Mouse (Mus musculus): ENCODE measurements around the gene Dhdh.

Dhdh gene

DNA sequence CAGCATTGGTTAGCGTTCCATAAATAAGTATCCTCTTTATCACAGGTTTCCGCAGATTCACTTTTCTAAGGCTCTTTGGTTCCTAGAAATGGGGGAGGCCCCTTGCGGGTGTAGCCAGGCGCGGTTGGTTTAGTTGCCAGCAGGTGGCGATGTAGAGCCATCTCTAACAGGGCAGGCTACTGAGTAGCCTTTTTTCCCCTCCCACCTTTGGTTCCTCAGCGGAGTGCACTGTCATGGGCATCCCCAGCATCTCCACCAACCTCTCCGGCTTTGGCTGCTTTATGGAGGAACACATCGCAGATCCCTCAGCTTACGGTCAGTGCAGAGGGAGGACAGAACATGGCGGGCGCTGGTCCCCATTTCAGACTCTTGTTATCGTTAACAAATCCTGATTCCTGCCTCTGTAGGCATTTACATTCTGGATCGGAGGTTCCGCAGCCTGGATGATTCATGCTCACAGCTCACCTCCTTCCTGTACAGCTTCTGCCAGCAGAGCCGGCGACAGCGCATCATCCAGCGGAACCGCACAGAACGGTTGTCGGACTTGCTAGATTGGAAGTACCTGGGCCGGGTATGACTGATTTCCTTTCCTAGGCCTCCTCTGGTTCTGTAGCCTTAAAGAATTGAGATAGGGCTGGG lies 37.1 kb downstream of the Dhdh start:
- DNase-seq (ENCODE audit: low spot score): peak; percentile 86

DNA sequence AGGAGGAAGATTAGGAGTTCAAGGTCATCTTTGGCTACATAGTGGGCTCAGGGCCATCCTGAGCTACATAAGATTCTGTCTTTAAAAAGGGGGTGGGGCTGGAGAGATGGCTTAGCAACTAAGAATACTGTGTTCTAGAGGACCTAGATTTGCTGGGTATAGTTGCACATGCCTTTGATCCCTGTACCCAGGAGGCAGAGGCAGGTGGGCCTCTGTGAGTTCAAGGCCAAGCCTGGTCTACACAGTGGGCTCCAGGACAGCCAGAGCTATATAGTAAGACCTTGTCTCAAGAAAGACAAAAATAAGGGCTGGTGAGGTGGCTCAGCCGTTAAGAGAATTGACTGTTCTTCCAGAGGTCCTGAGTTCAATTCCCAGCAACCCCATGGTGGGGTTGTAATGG lies 38.6 kb downstream of the Dhdh start:
- DNase-seq (ENCODE audit: low spot score): no peak

DNA sequence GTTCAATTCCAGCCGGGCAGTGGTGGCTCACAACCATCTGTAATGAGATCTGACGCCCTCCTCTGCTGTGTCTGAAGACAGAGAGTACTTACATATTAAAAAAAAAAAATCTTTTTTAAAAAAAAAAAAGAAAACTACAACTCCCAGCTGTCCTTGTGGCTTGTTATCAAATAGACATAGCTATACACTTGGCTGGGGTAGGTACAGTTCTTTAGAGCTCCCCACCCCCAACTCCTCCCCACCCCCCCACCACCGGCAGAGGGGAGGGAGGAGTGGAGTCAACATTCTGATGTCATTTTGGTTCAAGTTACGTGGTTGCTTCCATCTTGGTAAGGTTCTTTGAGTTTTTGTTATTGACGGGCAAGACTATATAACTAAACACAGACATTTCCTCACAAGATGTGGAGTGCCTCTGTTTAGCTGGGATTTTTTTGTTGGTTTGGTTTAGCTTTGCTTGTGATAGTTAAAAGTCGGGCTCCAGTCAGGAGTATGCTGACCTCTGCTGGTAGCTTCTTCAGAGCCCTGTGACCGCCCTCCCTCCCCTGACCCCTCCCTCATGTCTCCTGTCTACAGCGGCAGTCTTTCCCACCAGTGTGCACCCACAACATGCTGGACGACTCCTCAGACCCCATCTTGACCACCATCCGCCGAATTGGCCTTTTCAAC lies 41.1 kb downstream of the Dhdh start:
- peak; percentile 31 for DNase-seq (ENCODE audit: low spot score)

DNA sequence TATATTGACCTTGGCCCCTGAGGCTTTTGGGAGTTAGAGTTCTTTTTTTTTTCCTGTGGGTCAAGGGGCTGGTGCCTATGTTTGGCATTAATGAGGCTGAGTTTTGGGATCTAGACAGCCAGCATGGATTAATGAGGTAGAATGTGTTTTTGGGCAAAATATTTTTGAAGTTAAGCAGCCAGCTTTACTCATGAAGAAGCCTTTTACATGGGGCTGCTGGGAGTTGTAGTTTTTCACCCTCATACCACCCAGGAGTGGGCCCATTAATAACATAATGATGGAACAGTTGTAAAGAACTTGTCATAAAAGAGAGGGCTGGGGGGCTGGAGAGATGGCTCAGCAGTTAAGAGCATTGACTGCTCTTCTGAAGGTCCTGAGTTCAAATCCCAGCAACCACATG lies 42.0 kb downstream of the Dhdh start:
- no peak for DNase-seq (ENCODE audit: low spot score)

DNA sequence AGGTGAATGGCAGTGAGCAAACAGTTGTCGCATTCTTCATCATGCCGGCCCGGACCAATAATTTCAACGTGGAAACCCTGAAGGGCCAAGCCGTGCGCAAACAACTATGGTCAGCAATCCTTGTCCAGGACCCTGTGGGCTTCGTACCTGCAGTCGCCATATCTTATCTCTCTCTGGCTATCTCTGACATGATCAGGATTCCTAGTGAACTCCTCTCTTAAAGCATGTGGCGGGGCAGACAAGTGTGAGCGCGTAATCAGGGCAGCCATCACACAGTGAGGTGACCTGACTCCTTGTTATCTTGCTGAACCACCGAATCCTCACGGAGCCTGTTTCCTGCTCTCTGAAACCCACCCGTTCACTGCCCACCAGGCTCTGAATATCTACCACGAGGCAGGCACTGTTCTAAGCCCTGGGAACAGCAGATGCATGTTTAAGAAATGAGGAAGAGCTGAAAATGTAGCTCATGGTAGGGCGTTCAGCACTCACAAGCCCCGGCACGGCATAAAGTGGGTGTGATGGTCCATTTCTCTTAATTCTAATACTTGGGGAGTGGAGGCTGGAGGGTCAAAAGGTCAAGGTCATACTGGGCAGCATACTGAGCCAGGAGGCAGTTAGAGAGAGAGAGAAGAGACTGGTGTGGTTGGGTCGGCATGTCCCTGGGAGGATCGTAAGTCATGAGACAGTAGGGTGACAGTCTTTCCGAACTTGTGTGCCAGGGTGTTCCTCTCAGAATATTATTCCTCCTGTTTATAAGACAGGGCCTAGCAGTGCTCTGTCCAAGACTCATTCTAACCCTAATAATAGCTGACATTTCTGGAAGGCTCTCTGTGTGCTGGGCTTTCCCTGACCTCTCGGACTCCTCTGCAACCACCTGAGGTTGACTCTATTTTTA lies 44.8 kb downstream of the Dhdh start:
- no peak for DNase-seq (ENCODE audit: low spot score)

DNA sequence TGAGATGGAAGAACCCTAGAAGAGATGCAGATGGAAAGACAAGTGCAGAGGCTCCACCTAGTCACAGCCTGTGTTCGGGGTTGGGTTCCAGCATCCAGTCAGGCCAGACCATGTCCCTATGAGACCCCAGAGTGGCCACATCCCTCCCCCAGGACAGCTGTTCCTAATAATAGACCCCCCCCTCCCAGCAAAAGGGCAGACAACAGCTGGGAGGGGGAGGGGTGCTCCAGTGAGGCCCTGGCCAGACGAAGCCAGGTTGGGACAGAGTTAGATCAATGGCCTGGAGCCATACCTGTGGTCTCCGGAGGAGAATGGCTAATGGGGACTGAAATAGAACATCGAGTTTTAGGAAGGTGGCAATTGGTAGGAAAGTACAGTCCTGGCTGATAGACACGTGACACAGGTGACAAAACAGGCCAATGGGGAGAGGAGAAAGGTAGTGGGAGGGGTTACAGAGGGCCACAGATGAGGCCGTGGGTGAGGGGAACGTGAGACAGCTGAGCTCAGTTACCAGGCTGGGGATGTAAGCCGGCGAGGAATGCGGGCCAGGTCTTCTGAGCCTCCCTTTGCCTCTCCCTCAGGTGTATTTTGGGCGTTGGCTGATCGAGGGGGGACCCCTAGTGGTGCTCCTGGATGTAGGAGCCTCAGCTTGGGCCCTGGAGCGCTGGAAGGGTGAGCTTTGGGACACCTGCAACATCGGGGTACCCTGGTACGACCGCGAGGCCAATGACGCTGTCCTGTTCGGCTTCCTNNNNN lies 50.9 kb downstream of the Dhdh start, which contains the start of gene Ruvbl2:
Gene Ruvbl2 (minus strand): TSS at position 576 of the 756 bp plus-strand sequence.
- peak; percentile 36 for DNase-seq (ENCODE audit: low spot score)

DNA sequence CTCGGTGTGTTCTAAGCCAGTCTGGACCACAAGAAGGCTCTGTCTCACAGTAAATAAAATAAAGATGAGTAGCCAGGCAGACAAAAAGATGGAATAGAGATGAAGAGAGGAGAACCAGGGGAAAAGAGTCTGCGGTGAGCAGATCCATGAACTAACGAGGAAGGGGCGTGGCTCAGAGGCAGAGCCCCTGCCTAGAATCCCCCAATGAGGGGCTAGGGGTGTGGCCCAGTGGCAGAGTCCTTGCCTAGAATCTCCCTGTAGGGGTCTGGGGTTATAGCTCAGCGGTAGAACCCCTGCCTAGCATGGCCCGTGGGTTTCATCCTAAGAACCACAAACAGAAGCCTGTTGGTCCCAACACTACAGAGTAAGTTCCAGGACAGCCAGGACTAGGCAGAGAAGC lies 51.6 kb downstream of the Dhdh start:
- DNase-seq (ENCODE audit: low spot score): no peak

DNA sequence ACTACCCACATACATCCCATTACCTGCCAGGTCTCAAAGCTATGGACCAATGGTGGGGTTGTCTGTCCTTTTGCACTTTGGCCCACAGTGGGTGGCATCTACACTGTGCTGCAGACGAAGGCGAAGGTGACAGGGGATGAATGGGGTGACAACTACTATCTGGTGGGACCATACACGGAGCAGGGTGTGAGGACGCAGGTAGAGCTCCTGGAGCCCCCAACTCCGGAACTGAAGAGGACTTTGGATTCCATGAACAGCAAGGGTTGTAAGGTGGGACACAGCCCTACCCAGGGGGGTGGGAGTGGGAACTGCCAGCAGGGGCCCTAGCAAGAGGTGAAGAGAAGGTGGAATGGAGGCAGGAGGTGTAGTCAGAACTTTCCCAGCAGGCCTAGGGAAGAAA lies 52.2 kb downstream of the Dhdh start:
- no peak for DNase-seq (ENCODE audit: low spot score)

DNA sequence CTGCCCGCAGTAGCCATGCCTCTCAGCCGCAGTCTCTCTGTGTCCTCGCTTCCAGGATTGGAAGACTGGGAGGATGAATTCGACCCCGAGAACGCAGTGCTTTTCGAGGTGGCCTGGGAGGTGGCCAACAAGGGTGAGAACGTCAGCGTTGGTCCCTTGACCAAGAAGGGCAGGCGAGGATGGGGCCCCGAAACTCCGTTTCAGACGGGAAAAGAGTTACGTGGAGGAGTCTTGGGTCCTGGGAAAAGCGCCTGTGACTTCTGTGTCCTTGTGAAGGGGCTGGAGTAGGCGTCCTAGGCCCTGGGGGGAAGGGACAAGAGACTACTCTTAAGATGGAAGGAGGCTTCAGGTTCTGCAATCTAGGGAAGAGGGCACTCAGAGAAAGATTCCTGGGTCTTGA lies 53.6 kb downstream of the Dhdh start:
- DNase-seq (ENCODE audit: low spot score): peak; percentile 46

DNA sequence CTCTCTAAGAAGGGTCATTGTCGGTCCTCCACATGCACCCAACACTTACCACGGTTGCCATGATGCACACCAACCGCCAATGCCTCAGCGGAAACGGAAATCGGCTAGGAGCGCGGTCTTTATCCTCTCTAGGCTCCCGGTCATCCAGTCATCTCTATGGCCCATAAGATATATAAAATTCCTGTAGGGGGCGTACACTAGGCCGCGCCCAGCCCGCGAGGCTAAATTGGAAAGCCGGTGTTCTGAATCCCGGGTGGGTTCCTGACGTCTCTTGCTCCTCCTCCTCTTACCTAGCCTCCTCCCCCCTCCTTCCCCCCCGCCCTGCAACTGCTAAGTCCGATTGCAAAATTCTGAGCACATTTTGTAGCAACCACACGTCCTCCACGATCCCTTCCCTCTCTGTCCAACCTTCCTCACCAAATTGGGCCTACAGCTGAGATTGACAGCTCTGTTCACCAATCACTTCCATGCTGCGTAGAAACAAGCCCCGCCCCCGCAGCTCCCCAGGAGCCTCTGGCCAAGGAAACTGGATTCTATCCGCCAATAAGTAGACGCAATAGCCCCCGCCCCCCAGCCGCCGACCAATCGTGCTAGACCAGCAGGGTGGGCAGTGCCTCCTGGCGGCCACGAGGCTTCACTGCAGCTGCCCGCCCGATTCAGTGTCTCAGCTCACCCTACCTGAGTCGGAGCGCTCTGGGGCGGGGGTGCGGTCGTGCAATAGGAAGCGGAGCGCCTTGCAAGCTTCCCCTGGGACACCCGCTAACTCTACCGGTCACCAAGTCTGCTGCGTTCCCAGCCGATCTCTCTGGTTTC lies 54.2 kb downstream of the Dhdh start, which contains the start of gene Gys1:
Gene Gys1 (plus strand): TSS at position 642 of the 813 bp plus-strand sequence.
- peak; percentile 100 for DNase-seq (ENCODE audit: low spot score)

DNA sequence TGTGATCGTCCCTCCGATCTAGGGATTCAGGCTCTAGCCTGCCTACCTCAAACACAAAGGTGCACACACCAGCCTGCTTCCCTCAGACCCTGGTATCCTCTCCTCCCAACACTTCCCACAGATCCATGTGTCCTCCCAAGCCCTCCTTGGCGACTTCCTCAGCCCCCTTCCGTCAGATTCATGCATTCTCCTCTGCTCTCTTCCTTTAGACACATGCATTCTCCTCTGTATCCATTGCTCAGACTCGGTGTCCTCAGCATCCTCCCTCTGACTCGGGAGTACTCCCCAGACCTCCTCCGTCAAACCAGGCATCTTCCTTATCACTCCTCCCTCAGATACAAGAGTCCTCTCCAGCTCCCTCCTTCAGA lies 54.8 kb downstream of the Dhdh start:
- DNase-seq (ENCODE audit: low spot score): no peak

DNA sequence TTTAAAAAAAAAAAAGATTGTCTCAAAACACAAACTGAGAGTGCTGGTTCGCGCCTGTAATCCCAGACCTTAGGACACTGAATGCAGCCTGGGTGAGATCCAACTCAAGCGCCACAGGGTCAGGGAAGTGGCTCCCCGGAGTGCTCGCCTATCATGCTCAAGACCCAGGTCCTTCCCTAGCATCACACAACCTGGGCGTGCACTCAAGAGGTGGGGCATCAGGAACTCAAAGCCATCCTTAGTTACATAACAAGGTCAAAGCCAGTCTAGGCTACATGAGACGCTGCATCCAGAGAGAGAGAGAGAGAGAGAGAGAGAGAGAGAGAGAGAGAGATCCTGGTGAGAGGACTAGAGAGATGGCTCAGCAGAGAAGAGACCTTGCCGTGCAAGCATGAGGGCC lies 62.0 kb downstream of the Dhdh start:
- no peak for DNase-seq (ENCODE audit: low spot score)

DNA sequence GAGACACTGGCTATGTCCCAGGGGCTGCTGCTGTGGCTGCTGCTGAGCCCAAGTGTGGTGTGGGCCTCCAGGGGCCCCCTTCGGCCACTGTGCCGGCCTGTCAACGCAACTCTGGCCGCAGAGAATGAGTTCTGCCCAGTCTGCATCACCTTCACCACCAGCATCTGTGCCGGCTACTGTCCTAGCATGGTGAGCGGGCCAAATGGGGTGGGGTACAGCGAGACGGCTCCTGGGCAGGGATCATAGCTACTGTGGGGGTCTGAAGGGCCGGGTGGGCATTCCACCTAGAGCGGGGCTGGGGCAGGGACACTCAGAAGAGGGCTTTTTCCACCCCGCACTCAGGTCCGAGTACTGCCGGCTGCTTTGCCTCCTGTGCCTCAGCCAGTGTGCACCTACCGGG lies 67.4 kb downstream of the Dhdh start:
- DNase-seq (ENCODE audit: low spot score): no peak

All from lung, postnatal 25 days (tissue).